Mouse (Mus musculus) CH12.LX (cell line): ENCODE measurements around the gene Scd4. TPM values are rescaled to one million over a fixed set of nuclear protein-coding genes. Genes with fewer than 3 reads are reported as not detected.

ENCODE experiments used
- DNase-seq: peaks from one replicate; pipeline ENCODE4 v3.0.0-alpha.2; 2013; ENCODE audit errors: extremely low read depth
- H3K27ac ChIP-seq: 2 replicates; pipeline ENCODE4 v1.5.1; 2012; ENCODE audit warnings: low read depth, mild to moderate bottlenecking, control low read depth, moderate library complexity; ENCODE audit not compliant: insufficient read depth
- H3K27me3 ChIP-seq: replicated peaks from 2 replicates; pipeline ENCODE3; 2012; ENCODE audit warnings: inconsistent platforms
- H3K36me3 ChIP-seq, 2 experiments: replicated peaks in 1 of 2; 2 replicates each; pipeline versions ENCODE3 to v1.6.1; 2012; ENCODE audit warnings: inconsistent platforms in 1 of 2, low read length in 1 of 2, mild to moderate bottlenecking in 1 of 2, mixed read lengths in 1 of 2, moderate library complexity in 1 of 2; ENCODE audit not compliant: control insufficient read depth in 1 of 2, insufficient read depth in 1 of 2
- H3K4me1 ChIP-seq, 2 experiments: 2 replicates each; pipeline ENCODE4 v1.6.1; 2012; ENCODE audit warnings: inconsistent platforms in 1 of 2, moderate library complexity in 1 of 2; ENCODE audit not compliant: insufficient read depth in 2 of 2, control insufficient read depth in 1 of 2
- H3K4me2 ChIP-seq: 2 replicates; pipeline ENCODE4 v1.6.1; 2012; ENCODE audit warnings: low read depth, mild to moderate bottlenecking, control low read depth; ENCODE audit not compliant: poor library complexity, insufficient read depth, severe bottlenecking
- H3K4me3 ChIP-seq, 3 experiments: fragments of 150-350 bp in 1 of 3; sonication (generic) in 1 of 3; replicated peaks in 1 of 3; 2 replicates each; pipeline versions ENCODE3 to v1.5.1; 2011 to 2012; ENCODE audit warnings: low read depth in 2 of 3, low read length in 2 of 3, mild to moderate bottlenecking in 2 of 3, moderate library complexity in 2 of 3, control low read depth in 1 of 3, improper control_type of control experiment in 1 of 3, inconsistent platforms in 1 of 3, mixed read lengths in 1 of 3; ENCODE audit not compliant: poor library complexity in 1 of 3
- H3K79me2 ChIP-seq: replicated peaks from 2 replicates; pipeline ENCODE4 v1.6.1; 2012; ENCODE audit warnings: mild to moderate bottlenecking, moderate library complexity; ENCODE audit not compliant: control insufficient read depth, poor library complexity, insufficient read depth, severe bottlenecking; ENCODE audit errors: extremely low read depth
- H3K9ac ChIP-seq: 2 replicates; pipeline ENCODE4 v1.6.1; 2012; ENCODE audit warnings: low read depth, mild to moderate bottlenecking, control low read depth, moderate library complexity; ENCODE audit not compliant: insufficient read depth
- H3K9me3 ChIP-seq: replicated peaks from 2 replicates; pipeline ENCODE3; 2012; ENCODE audit warnings: low read length, inconsistent platforms, mixed read lengths
- CHD1 ChIP-seq: IDR thresholded peaks from 2 replicates; pipeline ENCODE4 v1.6.1; 2012; ENCODE audit warnings: low read depth, low read length, improper control_type of control experiment, inconsistent platforms
- CTCF ChIP-seq, 2 experiments: IDR thresholded peaks in 1 of 2; conservative IDR thresholded peaks in 1 of 2; 2 replicates each; pipeline ENCODE4 v1.5.1; 2011 to 2012; ENCODE audit warnings: low read depth in 2 of 2, low read length in 2 of 2, improper control_type of control experiment in 1 of 2, inconsistent platforms in 1 of 2, mild to moderate bottlenecking in 1 of 2, moderate library complexity in 1 of 2
- EP300 ChIP-seq: IDR thresholded peaks from 2 replicates; pipeline ENCODE4 v1.6.1; 2011; ENCODE audit warnings: low read length, improper control_type of control experiment
- JUN ChIP-seq: IDR thresholded peaks from 2 replicates; pipeline ENCODE4 v1.6.1; 2011; ENCODE audit warnings: low read depth, mild to moderate bottlenecking, low read length, improper control_type of control experiment, moderate library complexity; ENCODE audit not compliant: insufficient read depth
- MAFK ChIP-seq: IDR thresholded peaks from 2 replicates; pipeline ENCODE4 v1.6.1; 2011; ENCODE audit warnings: low read length, improper control_type of control experiment; ENCODE audit not compliant: insufficient replicate concordance
- MYC ChIP-seq: IDR thresholded peaks from 2 replicates; pipeline ENCODE4 v1.6.1; 2011; ENCODE audit warnings: low read depth, mild to moderate bottlenecking, improper control_type of control experiment, low read length
- NELFE ChIP-seq: IDR thresholded peaks from 2 replicates; pipeline ENCODE4 v1.6.1; 2011; ENCODE audit warnings: low read depth, low read length, improper control_type of control experiment
- NRF1 ChIP-seq: IDR thresholded peaks from 2 replicates; pipeline ENCODE4 v1.6.1; 2014; ENCODE audit warnings: low read depth, mild to moderate bottlenecking, inconsistent platforms, low read length, improper control_type of control experiment, moderate library complexity
- PAX5 ChIP-seq: IDR thresholded peaks from 2 replicates; pipeline ENCODE4 v1.6.1; 2012; ENCODE audit warnings: low read length, inconsistent platforms, mixed read lengths
- POLR2AphosphoS2 ChIP-seq: IDR thresholded peaks from 2 replicates; pipeline ENCODE4 v1.6.1; 2011; ENCODE audit warnings: low read depth, low read length, improper control_type of control experiment
- RCOR1 ChIP-seq: conservative IDR thresholded peaks from 2 replicates; pipeline ENCODE4 v1.6.1; 2012; ENCODE audit warnings: low read depth, mild to moderate bottlenecking, inconsistent platforms, low read length, improper control_type of control experiment
- TBP ChIP-seq: conservative IDR thresholded peaks from 2 replicates; pipeline ENCODE4 v1.6.1; 2011; ENCODE audit warnings: low read depth, low read length, improper control_type of control experiment
- TCF12 ChIP-seq: IDR thresholded peaks from 2 replicates; pipeline ENCODE4 v1.6.1; 2014; ENCODE audit warnings: low read depth, mild to moderate bottlenecking, inconsistent platforms, low read length, improper control_type of control experiment
- USF1 ChIP-seq: IDR thresholded peaks from 2 replicates; pipeline ENCODE4 v1.6.1; 2014; ENCODE audit warnings: low read depth, mild to moderate bottlenecking, inconsistent platforms, low read length, improper control_type of control experiment
- ZC3H11A ChIP-seq: IDR thresholded peaks from 2 replicates; pipeline ENCODE4 v1.6.1; 2012; ENCODE audit warnings: low read depth, mild to moderate bottlenecking, inconsistent platforms, low read length, improper control_type of control experiment
- ZKSCAN1 ChIP-seq: IDR thresholded peaks from 2 replicates; pipeline ENCODE4 v1.6.1; 2012; ENCODE audit warnings: low read depth, inconsistent platforms, low read length, improper control_type of control experiment, borderline replicate concordance
- dilution Hi-C: fragments of 300-500 bp; cut with MboI; formaldehyde crosslinking; loops from 2 replicates; pipeline ENCODE4 v1.14.3; 2020; ENCODE audit warnings: low sequenced_read_pairs; ENCODE audit not compliant: extremely low pct_unique_long_range_greater_than_20kb, extremely low pct_ligation_motif_present
- in situ Hi-C: fragments of 300-500 bp; cut with MboI; formaldehyde crosslinking; loops from 3 replicates; pipeline ENCODE4 v1.14.3; 2019; ENCODE audit warnings: low sequenced_read_pairs, low pct_ligation_motif_present, low pct_unique_long_range_greater_than_20kb, mixed read lengths
- polyA plus RNA-seq: library from polyadenylated mRNA; unstranded; fragments of >175 nt; gene quantifications from 2 replicates; pipeline ENCODE4 v1.2.1, GENCODE M21; 2012; ENCODE audit warnings: low read depth; ENCODE audit not compliant: insufficient read length
- total RNA-seq, 2 experiments: library from RNA; depleted of rRNA; stranded (reverse); fragments of 300-350 nt in 1 of 2; fragments of >200 nt in 1 of 2; gene quantifications; 2 replicates each; pipeline ENCODE4 v1.2.3; 2012 to 2014

Scd4 gene
- total and polyA plus RNA-seq, 3 experiments = 0.11 TPM; not detected in 2

DNA sequence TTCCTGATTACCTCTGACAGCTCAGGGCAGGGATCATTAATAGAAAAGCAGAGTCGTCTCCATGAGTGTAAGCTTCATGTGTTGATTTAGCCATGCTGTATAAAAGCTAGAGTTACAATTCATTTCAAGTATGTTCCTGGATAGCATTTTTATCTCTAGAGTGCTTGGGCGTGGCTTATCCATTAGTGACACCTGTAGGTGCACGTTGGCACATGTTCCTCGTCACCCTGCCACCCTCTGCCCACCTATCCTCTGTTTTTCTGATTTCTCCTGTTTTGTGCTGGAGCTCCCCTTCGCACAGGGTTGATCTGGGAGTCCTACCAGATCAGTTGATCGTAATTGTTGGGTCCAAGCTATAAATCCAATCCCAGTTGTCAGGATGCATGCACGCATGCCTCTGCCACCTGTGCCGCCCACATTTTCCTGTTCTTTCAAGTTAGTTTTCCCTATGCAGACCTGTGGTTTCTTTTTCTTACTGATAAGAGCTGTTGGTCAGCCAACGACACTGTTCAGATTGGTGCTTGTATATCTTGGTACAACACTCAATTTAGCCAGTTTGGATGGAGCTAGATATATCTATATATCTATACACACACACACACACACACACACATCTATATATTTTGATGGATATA is 31.1 kb upstream of the Scd4 start:
- DNase-seq = no peak
- in situ Hi-C loops (no loop called here), dilution Hi-C loops (no loop called here)
- Histone ChIP-seq H3K4me2 (no peak overlapping the region), H3K27me3 (no peaks in the 10 kb centered on the region), H3K4me1 (peaks cover 15 to 69% of the 10 kb centered on the region in 2 experiments), H3K36me3 (peaks cover 91 to 94% of the 10 kb centered on the region in 2 experiments), H3K4me3 (no peak overlapping the region), H3K9me3 (no peaks in the 10 kb centered on the region), H3K9ac (no peak overlapping the region), H3K79me2 (peaks cover 49% of the 10 kb centered on the region), H3K27ac (no peak overlapping the region)
- TF ChIP-seq JUN (no peak), MYC (no peak)

DNA sequence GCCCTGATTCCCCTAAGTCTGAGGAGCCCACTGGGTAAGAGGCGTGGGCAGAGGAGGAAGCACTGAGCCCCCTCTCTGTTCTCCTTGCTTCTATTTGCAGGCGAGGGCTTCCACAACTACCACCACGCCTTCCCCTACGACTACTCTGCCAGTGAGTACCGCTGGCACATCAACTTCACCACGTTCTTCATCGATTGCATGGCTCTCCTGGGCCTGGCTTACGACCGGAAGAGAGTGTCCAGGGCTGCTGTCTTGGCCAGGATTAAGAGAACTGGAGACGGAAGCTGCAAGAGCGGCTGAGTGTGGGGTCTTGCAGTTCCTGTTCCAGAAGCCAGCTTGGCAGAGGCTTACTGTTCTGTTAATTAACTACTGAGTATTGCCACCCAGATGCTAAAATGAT is 30.0 kb upstream of the Scd4 start:
- Histone ChIP-seq H3K9me3 (no peaks in the 10 kb centered on the region), H3K27ac (no peak overlapping the region), H3K36me3 (peaks cover 91 to 94% of the 10 kb centered on the region in 2 experiments), H3K4me3 (no peak overlapping the region), H3K27me3 (no peaks in the 10 kb centered on the region), H3K4me2 (no peak overlapping the region), H3K9ac (no peak overlapping the region), H3K4me1 (peaks cover 15 to 59% of the 10 kb centered on the region in 2 experiments), H3K79me2 (peaks cover 38% of the 10 kb centered on the region)
- no peak for DNase-seq
- in situ Hi-C loops = no loop called here
- dilution Hi-C loops = no loop called here
- TF ChIP-seq MAFK (no peak), NRF1 (no peak), MYC (no peak), POLR2AphosphoS2 (no peak; the same call in 1 of the 2 replicates), EP300 (no peak), RCOR1 (no peak), PAX5 (no peak), TCF12 (no peak), TBP (no peak), CTCF (conservative IDR thresholded peaks at IDR 0.05 in 1 of 2, IDR thresholded peaks at IDR 0.05 in 1 of 2; ENCODE audit: low read depth in 2 of 2, low read length in 2 of 2) (no peak), CHD1 (no peak), ZKSCAN1 (no peak), USF1 (no peak), NELFE (no peak), ZC3H11A (no peak)
